15 mouse cellular contexts compared by ENCODE assay signal in the genomic region with DNA sequence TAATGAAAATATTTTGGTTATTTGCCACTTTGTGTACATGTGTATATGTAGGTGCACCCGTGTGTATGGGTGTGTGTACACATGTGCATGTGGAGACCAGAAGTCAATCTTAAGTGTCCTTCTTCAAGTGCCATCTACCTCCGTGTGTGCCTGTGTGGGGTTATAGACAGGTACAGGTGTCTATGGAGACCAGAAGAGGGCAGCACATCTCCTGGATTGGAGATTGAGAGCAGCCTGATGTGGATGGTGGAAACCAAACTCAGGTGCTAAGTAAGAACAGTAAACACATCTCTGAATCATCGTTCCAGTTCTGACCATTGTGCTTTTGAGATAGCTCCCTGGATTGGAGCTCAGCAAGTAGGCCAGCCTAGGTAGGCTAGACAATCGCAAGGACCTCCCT. TPM values are rescaled to one million over a fixed set of nuclear protein-coding genes. Genes with fewer than 3 reads are reported as not detected.
DNase-seq lines count a peak whose midpoint lies in the region; ATAC-seq and TF ChIP-seq lines count a peak whose summit lies in the region.
"Had no signal": no experiment of that assay in that cellular context is flagged by ENCODE, and none has a peak within 500 bp of the region (broad histone marks: within the 10 kb centered on the region; RNA-seq: fewer than 3 reads in every experiment).

No protein-coding gene starts in this region.

- H3K9me3 ChIP-seq in ES-Bruce4 (replicated peaks; ENCODE audit: control insufficient read depth, insufficient read depth, low read length, poor library complexity, severe bottlenecking), result no peaks in the 10 kb centered on the region
- H3K9me3 ChIP-seq: embryonic facial prominence, embryonic 10.5 days; heart, embryonic 13.5 days; midbrain, embryonic 12.5 days had no signal

- TF ChIP-seq POLR2A in ES-Bruce4 (IDR thresholded peaks at IDR 0.05; ENCODE audit: insufficient read depth, low read length), result no peak

- no peaks in the 10 kb centered on the region for H3K4me1 ChIP-seq in ES-Bruce4 (ENCODE audit: control insufficient read depth, insufficient read depth, low read length)
- H3K4me1 ChIP-seq: embryonic facial prominence, embryonic 10.5 days; heart, embryonic 13.5 days; midbrain, embryonic 12.5 days had no signal

- POLR2A ChIA-PET in Patski (lab: Charles Lee), result no interaction called here

- no peak for TF ChIP-seq EP300 in ES-Bruce4 (IDR thresholded peaks at IDR 0.05; ENCODE audit: insufficient read depth, low read depth, low read length)

- H3K4me3 ChIP-seq in ES-Bruce4 (ENCODE audit: low read depth, low read length), result no peak overlapping the region
- H3K4me3 ChIP-seq: embryonic facial prominence, embryonic 10.5 days; heart, embryonic 13.5 days; midbrain, embryonic 12.5 days had no signal

- no peak overlapping the region for H3K9ac ChIP-seq in ES-Bruce4 (ENCODE audit: low read depth, poor library complexity, severe bottlenecking)
- H3K9ac ChIP-seq: heart, embryonic 13.5 days; midbrain, embryonic 12.5 days had no signal

- CTCF ChIA-PET in Patski (lab: Charles Lee), result interaction anchor here (1.1 to 1.3 kb wide), 4 partner anchors 8 to 149 kb away, joined by 3 to 6 read pairs (median 3); no protein-coding TSS in a partner anchor

- H3K36me3 ChIP-seq in ES-Bruce4 (ENCODE audit: control insufficient read depth, insufficient read depth, low read length, poor library complexity, severe bottlenecking), result no peaks in the 10 kb centered on the region
- H3K36me3 ChIP-seq: embryonic facial prominence, embryonic 10.5 days; midbrain, embryonic 12.5 days had no signal

- ATAC-seq in Patski, result no peak

- in situ Hi-C loops in Patski (cut with MboI; ENCODE audit: low pct_unique_long_range_greater_than_20kb), result loop anchor here (5.0 kb wide), 1 partner anchor 304 kb away; no protein-coding TSS in a partner anchor

- H3K27me3 ChIP-seq in ES-Bruce4 (ENCODE audit: control insufficient read depth, insufficient read depth, low read length, poor library complexity, severe bottlenecking) (no peaks in the 10 kb centered on the region), Patski (no peaks in the 10 kb centered on the region)
- H3K27me3 ChIP-seq: heart, embryonic 13.5 days; midbrain, embryonic 12.5 days had no signal

- DNase-seq in lung, postnatal 36 days, result peak; percentile 14
- DNase-seq in lung, postnatal 25 days (ENCODE audit: low spot score), result no peak
- DNase-seq in Patski (ENCODE audit: low read depth, low spot score), result no peak
- peak; percentile 3 for DNase-seq in naive thymus-derived CD4-positive, alpha-beta T cell, adult 2 months (ENCODE audit: low read depth)
- no peak for DNase-seq in cerebellum, postnatal 4 days (ENCODE audit: low spot score in 2 of 2)
- DNase-seq in left cerebral cortex, adult 9 months (ENCODE audit: low spot score in 2 of 2), result no peak
- DNase-seq: cerebellum, postnatal 14 days; heart, postnatal 4 days; kidney, postnatal 10 days; lung, postnatal 10 days; right cerebral cortex, adult 18-20 months had no signal

- TF ChIP-seq CTCF in ES-Bruce4 (IDR thresholded peaks at IDR 0.05; ENCODE audit: low read depth, low read length), result peak; percentile 41
- TF ChIP-seq CTCF in Patski (IDR thresholded peaks at IDR 0.05), result peak; percentile 58

- H3K27ac ChIP-seq in ES-Bruce4 (ENCODE audit: insufficient read depth, low read length), result no peak overlapping the region
- H3K27ac ChIP-seq: embryonic facial prominence, embryonic 10.5 days; heart, embryonic 13.5 days; midbrain, embryonic 12.5 days had no signal

RNA-seq across cellular contexts. Expression of gene Spata1, which starts 13.1 kb away (rescaled TPM):
- polyA plus RNA-seq in ES-Bruce4 (2011; ENCODE audit: insufficient read depth, insufficient read length, low read depth, missing spikeins) (6.5 and 7.5 TPM in 2 replicates), Patski (2021) (8.9 TPM)

RNA-seq across cellular contexts. Expression of gene Gng5, which starts 13.1 kb away (rescaled TPM):
- polyA plus RNA-seq in ES-Bruce4 (2011; ENCODE audit: insufficient read depth, insufficient read length, low read depth, missing spikeins), result 296 and 330 TPM in 2 replicates
- polyA plus RNA-seq in Patski (2021), result 527 TPM

RNA-seq across cellular contexts. Expression of gene Rpf1, which starts 34.8 kb away (rescaled TPM):
- 79.2 and 79.8 TPM in 2 replicates for polyA plus RNA-seq in ES-Bruce4 (2011; ENCODE audit: insufficient read depth, insufficient read length, low read depth, missing spikeins)
- 78.9 TPM for polyA plus RNA-seq in Patski (2021)

RNA-seq across cellular contexts. Expression of gene Ctbs, which starts 36.9 kb away (rescaled TPM):
- polyA plus RNA-seq in ES-Bruce4 (2011; ENCODE audit: insufficient read depth, insufficient read length, low read depth, missing spikeins), result 15.1 and 17.1 TPM in 2 replicates
- 25.0 TPM for polyA plus RNA-seq in Patski (2021)

Comparison
In these comparisons a context has a peak if more than half of its experiments do, and no peak if none do; other contexts are left out.
1. DNase-seq: peak in lung, postnatal 36 days (single experiment) and naive thymus-derived CD4-positive, alpha-beta T cell, adult 2 months (single experiment); none in lung, postnatal 25 days (single experiment), Patski (single experiment), cerebellum, postnatal 4 days (0 of 2) and left cerebral cortex, adult 9 months (0 of 2).